Mouse (Mus musculus) adipose tissue, adult 10 weeks (tissue): Measurements from ENCODE around the gene Dgka. TPM values are rescaled to one million over a fixed set of nuclear protein-coding genes. Genes with fewer than 3 reads are reported as not detected.

Experiments used
- polyA plus RNA-seq: library from polyadenylated mRNA; stranded (reverse); fragments of 350-450 nt; fragmentation: Illumina TruSeq; extraction: RNeasy Lipid Tissue Mini Kit (QIAGEN cat#74804); gene quantifications from one replicate; pipeline ENCODE4 v1.2.3, GENCODE M21; 2014; ENCODE audit warnings: low read depth, low replicate concordance

Gene Dgka
- 16.4 TPM for polyA plus RNA-seq

GRCm38 (mm10) chr10:128744680-128745601 lies at the start of gene Dgka:
Gene Dgka (minus strand): TSS chr10:128744855.

GRCm38 (mm10) chr10:128790398-128791124 lies 45.9 kb upstream of the Dgka start, which contains the start of gene Mmp19:
Gene Mmp19 (plus strand): TSS chr10:128790910.

GRCm38 (mm10) chr10:128747646-128748251 lies 3.1 kb upstream of the Dgka start, which contains the start of gene Pym1:
Gene Pym1 (plus strand): TSS chr10:128747889.

GRCm38 (mm10) chr10:128704491-128705316 lies 40.0 kb downstream of the Dgka start, which contains the start of gene Cdk2:
Gene Cdk2 (minus strand): TSS chr10:128705031.

GRCm38 (mm10) chr10:128703895-128704294 lies 40.8 kb downstream of the Dgka start, which contains the start of gene Pmel:
Gene Pmel (plus strand): TSS chr10:128704195.

GRCm38 (mm10) chr10:128695992-128696807 lies 48.5 kb downstream of the Dgka start, which contains the start of gene Rab5b:
Gene Rab5b (minus strand): TSS chr10:128696264.

GRCm38 (mm10) chr10:128673763-128674468 lies 70.7 kb downstream of the Dgka start, which contains the start of gene Suox:
Gene Suox (minus strand): TSS chr10:128674073.

Other genes starting within 250 kb of the Dgka start
- 5.5 TPM for gene Myl6b, start 246.2 kb downstream of the Dgka start, polyA plus RNA-seq
- 98.5 TPM for gene Esyt1, start 219.0 kb downstream of the Dgka start, polyA plus RNA-seq
- gene Zc3h10, start 197.1 kb downstream of the Dgka start, polyA plus RNA-seq = 9.8 TPM
- 2,778 TPM for gene Rpl41, start 195.6 kb downstream of the Dgka start, polyA plus RNA-seq
- 63.0 TPM for gene Pa2g4, start 178.9 kb downstream of the Dgka start, polyA plus RNA-seq
- 32.3 TPM for gene Erbb3, start 155.2 kb downstream of the Dgka start, polyA plus RNA-seq
- 1,498 TPM for gene Rps26, start 118.1 kb downstream of the Dgka start, polyA plus RNA-seq
- 3.3 TPM for gene Ikzf4, start 98.9 kb downstream of the Dgka start, polyA plus RNA-seq
- 154 TPM for gene Suox, start 70.8 kb downstream of the Dgka start, polyA plus RNA-seq
- gene Rab5b, start 48.6 kb downstream of the Dgka start, polyA plus RNA-seq = 111 TPM
- gene Pmel, start 40.7 kb downstream of the Dgka start, polyA plus RNA-seq = 15.2 TPM
- gene Cdk2, start 39.8 kb downstream of the Dgka start, polyA plus RNA-seq = 20.1 TPM
- 28.8 TPM for gene Pym1, start 3.0 kb upstream of the Dgka start, polyA plus RNA-seq
- gene Mmp19, start 46.1 kb upstream of the Dgka start, polyA plus RNA-seq = 17.1 TPM
- 44.6 TPM for gene Dnajc14, start 59.2 kb upstream of the Dgka start, polyA plus RNA-seq
- gene Tmem198b, start 59.5 kb upstream of the Dgka start, polyA plus RNA-seq = 13.7 TPM
- gene Sarnp, start 72.5 kb upstream of the Dgka start, polyA plus RNA-seq = 69.3 TPM
- gene Ormdl2, start 76.8 kb upstream of the Dgka start, polyA plus RNA-seq = 96.5 TPM
- 1.6 TPM for gene Gdf11, start 146.9 kb upstream of the Dgka start, polyA plus RNA-seq
- gene Cd63, start 156.1 kb upstream of the Dgka start, polyA plus RNA-seq = 549 TPM
- 16.9 TPM for gene Rdh5, start 178.0 kb upstream of the Dgka start, polyA plus RNA-seq
- 277 TPM for gene Bloc1s1, start 179.2 kb upstream of the Dgka start, polyA plus RNA-seq
- 54.8 TPM for gene Itga7, start 189.0 kb upstream of the Dgka start, polyA plus RNA-seq
- gene Mettl7b, start 216.1 kb upstream of the Dgka start, polyA plus RNA-seq = 4.7 TPM
- not detected for gene Olfr9, start 244.6 kb upstream of the Dgka start, polyA plus RNA-seq